Mouse (Mus musculus) brain, embryonic 14.5 days (tissue): ENCODE measurements around the gene Arhgap29.
A peak's percentile ranks its signal among the peaks of the same experiment; 100 is the strongest.

ENCODE experiments used
- CTCF ChIP-seq: fragments of 200-500 bp; IDR thresholded peaks from 2 replicates; pipeline ENCODE4 v1.5.1; 2012; ENCODE audit warnings: inconsistent platforms, mild to moderate bottlenecking, moderate library complexity, borderline replicate concordance; ENCODE audit not compliant: insufficient read depth, insufficient read length; ENCODE audit errors: extremely low read depth
- POLR2A ChIP-seq: fragments of 200-500 bp; IDR thresholded peaks from 2 replicates; pipeline ENCODE4 v1.6.1; 2012; ENCODE audit warnings: mild to moderate bottlenecking, inconsistent platforms, borderline replicate concordance; ENCODE audit not compliant: poor library complexity, insufficient read depth, insufficient read length, severe bottlenecking; ENCODE audit errors: extremely low read depth

- TF ChIP-seq POLR2A (no peak), CTCF (peak; percentile 5; the same call in 1 of the 2 replicates)
Observed at GRCm38 (mm10) chr3:121953433-121954161, 1.3 kb downstream of the Arhgap29 start.
